Mouse (Mus musculus) forelimb bud, embryonic 11.5 days (tissue): ENCODE data around the gene Clcf1.

Experiments used
- DNase-seq: peaks from one replicate; pipeline ENCODE4 v3.0.0-alpha.2; 2012; ENCODE audit warnings: low read depth, low spot score

Gene Clcf1

GRCm38 (mm10) chr19:4214071-4214770 is at the start of gene Clcf1, which contains the start of gene AC109138.7:
TSS of gene Clcf1 (plus strand) at chr19:4214238.
TSS of gene AC109138.7 (plus strand) at chr19:4214357.
- DNase-seq: no peak

- no peak for DNase-seq
Observed at GRCm38 (mm10) chr19:4164721-4165120, 49.3 kb upstream of the Clcf1 start.

- no peak for DNase-seq
Observed at GRCm38 (mm10) chr19:4166678-4167476, 47.2 kb upstream of the Clcf1 start.

GRCm38 (mm10) chr19:4169378-4169784 is 44.7 kb upstream of the Clcf1 start:
- DNase-seq: peak; percentile 98

GRCm38 (mm10) chr19:4169810-4170209 is 44.2 kb upstream of the Clcf1 start:
- DNase-seq: no peak

GRCm38 (mm10) chr19:4170723-4171392 is 43.2 kb upstream of the Clcf1 start:
- no peak for DNase-seq

GRCm38 (mm10) chr19:4171393-4172290 is 42.4 kb upstream of the Clcf1 start:
- no peak for DNase-seq

GRCm38 (mm10) chr19:4172925-4173324 is 41.1 kb upstream of the Clcf1 start:
- DNase-seq: no peak

- no peak for DNase-seq
Observed at GRCm38 (mm10) chr19:4175368-4175947, 38.6 kb upstream of the Clcf1 start, which contains the start of gene Carns1. TSS of gene Carns1 (minus strand) at chr19:4175479.

- DNase-seq: no peak
Observed at GRCm38 (mm10) chr19:4180411-4180810, 33.6 kb upstream of the Clcf1 start.

GRCm38 (mm10) chr19:4181892-4182291 is 32.1 kb upstream of the Clcf1 start:
- no peak for DNase-seq

- DNase-seq: no peak
Observed at GRCm38 (mm10) chr19:4183689-4184088, 30.3 kb upstream of the Clcf1 start.

GRCm38 (mm10) chr19:4184976-4185975 is 28.8 kb upstream of the Clcf1 start:
- DNase-seq: no peak

GRCm38 (mm10) chr19:4187303-4187702 is 26.7 kb upstream of the Clcf1 start:
- DNase-seq: no peak

GRCm38 (mm10) chr19:4189051-4189620 is 24.9 kb upstream of the Clcf1 start:
- no peak for DNase-seq

- DNase-seq: no peak
Observed at GRCm38 (mm10) chr19:4190831-4191334, 23.2 kb upstream of the Clcf1 start, which contains the start of gene Tbc1d10c. TSS of gene Tbc1d10c (minus strand) at chr19:4191284.

GRCm38 (mm10) chr19:4191528-4192250 is 22.3 kb upstream of the Clcf1 start, which contains the start of gene Ppp1ca:
TSS of gene Ppp1ca (plus strand) at chr19:4192065.
- peak; percentile 93 for DNase-seq
